Mouse (Mus musculus): ENCODE measurements around the gene Gpc6. TPM values are rescaled to one million over a fixed set of nuclear protein-coding genes. Genes with fewer than 3 reads are reported as not detected.

The Gpc6 gene
- total and polyA plus RNA-seq, 3 experiments = not detected

DNA sequence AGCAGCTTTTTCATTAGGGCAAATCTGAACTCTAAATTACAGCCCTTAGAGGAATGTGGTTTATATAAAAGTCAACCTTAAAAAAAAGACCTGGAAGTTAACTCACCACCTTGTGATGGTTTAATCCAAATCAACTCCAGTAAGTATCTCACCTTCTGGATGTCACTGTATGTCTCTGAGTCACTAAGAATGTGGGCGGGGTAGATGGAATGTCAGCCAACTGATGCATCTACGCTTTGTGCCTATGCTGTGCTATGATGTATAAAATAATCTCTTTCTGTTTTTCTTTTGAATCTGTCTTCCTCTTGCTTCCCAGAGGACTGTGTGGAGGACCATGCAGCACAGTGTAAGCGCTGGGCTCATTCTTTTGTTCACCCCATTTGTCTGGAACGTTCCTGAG is 966.9 kb downstream of the Gpc6 start:
- DNase-seq (ENCODE audit: low read depth, low spot score) = no peak
- Histone ChIP-seq H3K27ac (ENCODE audit: control insufficient read depth, low read depth, low read length) (no peak overlapping the region), H3K27me3 (ENCODE audit: control insufficient read depth in 1 of 2, insufficient read depth in 2 of 2, low read length in 2 of 2) (no peaks in the 10 kb centered on the region), H3K9ac (ENCODE audit: control insufficient read depth, low read depth, low read length, poor library complexity, severe bottlenecking) (no peak overlapping the region), H3K36me3 (ENCODE audit: control insufficient read depth in 1 of 2, insufficient read depth in 2 of 2, low read length in 2 of 2) (no peaks in the 10 kb centered on the region), H3K4me1 (ENCODE audit: control insufficient read depth in 1 of 2, insufficient read depth in 2 of 2, low read length in 2 of 2) (no peaks in the 10 kb centered on the region), H3K79me2 (ENCODE audit: control insufficient read depth, insufficient read depth, low read length, poor library complexity) (no peaks in the 10 kb centered on the region), H3K9me3 (replicated peaks; ENCODE audit: insufficient read depth, low read length) (no peaks in the 10 kb centered on the region), H3K4me3 (ENCODE audit: control insufficient read depth in 1 of 2, insufficient read depth in 1 of 2, low read depth in 2 of 2, low read length in 2 of 2) (no peak overlapping the region)
- TF ChIP-seq POLR2A (IDR thresholded peaks at IDR 0.05; ENCODE audit: control insufficient read depth in 1 of 2, insufficient read depth in 1 of 2, low read depth in 1 of 2, low read length in 2 of 2, poor library complexity in 1 of 2) = no peak

DNA sequence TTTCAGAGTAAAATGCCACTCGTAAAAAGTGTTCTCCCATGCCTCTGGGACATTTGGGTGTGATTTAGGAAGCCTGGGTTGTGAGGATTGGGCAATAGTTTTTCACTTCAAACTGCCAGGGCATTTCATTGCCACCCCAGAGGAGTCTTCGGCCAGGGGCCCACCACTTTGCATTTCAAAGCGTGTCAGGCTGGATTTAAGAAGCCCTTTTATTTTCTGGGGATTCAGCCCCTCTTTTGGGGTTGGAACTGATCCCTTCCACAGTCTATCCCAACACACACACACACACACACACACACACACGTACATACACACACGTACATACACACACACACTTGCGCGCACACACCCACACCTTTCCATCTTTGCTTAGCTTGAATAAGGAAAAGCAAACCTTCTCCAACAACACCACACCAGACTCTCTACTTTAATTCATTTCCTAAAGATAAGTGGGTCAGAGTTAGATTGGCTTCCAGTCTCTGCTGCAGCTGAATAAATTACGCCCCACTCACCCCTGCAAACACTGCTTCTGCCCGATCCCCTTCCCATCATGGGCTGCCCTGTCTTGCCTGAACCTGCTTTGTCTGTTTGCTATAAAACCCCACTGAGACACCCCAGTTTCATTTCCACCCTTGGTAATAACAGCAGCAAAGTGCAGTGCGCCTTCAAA is 969.9 kb downstream of the Gpc6 start:
- Histone ChIP-seq H3K27me3 (ENCODE audit: control insufficient read depth in 1 of 2, insufficient read depth in 2 of 2, low read length in 2 of 2) (no peaks in the 10 kb centered on the region), H3K4me1 (ENCODE audit: control insufficient read depth in 1 of 2, insufficient read depth in 2 of 2, low read length in 2 of 2) (no peaks in the 10 kb centered on the region), H3K9ac (ENCODE audit: control insufficient read depth, low read depth, low read length, poor library complexity, severe bottlenecking) (no peak overlapping the region), H3K36me3 (ENCODE audit: control insufficient read depth in 1 of 2, insufficient read depth in 2 of 2, low read length in 2 of 2) (no peaks in the 10 kb centered on the region), H3K4me3 (ENCODE audit: control insufficient read depth in 1 of 2, insufficient read depth in 1 of 2, low read depth in 2 of 2, low read length in 2 of 2) (no peak overlapping the region), H3K9me3 (replicated peaks; ENCODE audit: insufficient read depth, low read length) (no peaks in the 10 kb centered on the region), H3K27ac (ENCODE audit: control insufficient read depth, low read depth, low read length) (no peak overlapping the region), H3K79me2 (ENCODE audit: control insufficient read depth, insufficient read depth, low read length, poor library complexity) (no peaks in the 10 kb centered on the region)
- DNase-seq (ENCODE audit: low read depth, low spot score) = no peak
- no peak for TF ChIP-seq ZMIZ1 (IDR thresholded peaks at IDR 0.05; ENCODE audit: low read depth, low read length)
- TF ChIP-seq TAL1 (IDR thresholded peaks at IDR 0.05; ENCODE audit: low read length) = no peak
- TF ChIP-seq EP300 (IDR thresholded peaks at IDR 0.05; ENCODE audit: low read depth in 1 of 2, low read length in 2 of 2) = no peak
- TF ChIP-seq TBP (IDR thresholded peaks at IDR 0.05; ENCODE audit: low read depth, low read length) = no peak
- no peak for TF ChIP-seq RAD21 (IDR thresholded peaks at IDR 0.05; ENCODE audit: low read depth, low read length)
- TF ChIP-seq CHD2 (IDR thresholded peaks at IDR 0.05; ENCODE audit: low read length) = no peak
- no peak for TF ChIP-seq NRF1 (IDR thresholded peaks at IDR 0.05; ENCODE audit: insufficient read depth, low read depth, low read length, poor library complexity, severe bottlenecking)
- no peak for TF ChIP-seq SMC3 (IDR thresholded peaks at IDR 0.05; ENCODE audit: low read depth, low read length)
- no peak for TF ChIP-seq POLR2A (IDR thresholded peaks at IDR 0.05; ENCODE audit: control insufficient read depth in 1 of 2, insufficient read depth in 1 of 2, low read depth in 1 of 2, low read length in 2 of 2, poor library complexity in 1 of 2)
- no peak for TF ChIP-seq MAZ (IDR thresholded peaks at IDR 0.05; ENCODE audit: low read depth, low read length)
- TF ChIP-seq SIN3A (IDR thresholded peaks at IDR 0.05; ENCODE audit: low read length) = no peak
- no peak for TF ChIP-seq TCF12 (IDR thresholded peaks at IDR 0.05; ENCODE audit: low read depth, low read length)
- no peak for TF ChIP-seq USF1 (IDR thresholded peaks at IDR 0.05; ENCODE audit: low read depth, low read length)
- no peak for TF ChIP-seq MAFK (IDR thresholded peaks at IDR 0.05; ENCODE audit: borderline replicate concordance, low read depth, low read length)
- TF ChIP-seq MEF2A (IDR thresholded peaks at IDR 0.05; ENCODE audit: extremely low read depth, insufficient replicate concordance, low read depth, low read length, poor library complexity, severe bottlenecking) = no peak
- no peak for TF ChIP-seq JUND (IDR thresholded peaks at IDR 0.05; ENCODE audit: low read depth, low read length)
- TF ChIP-seq GATA1 (IDR thresholded peaks at IDR 0.05; ENCODE audit: low read depth, low read length) = no peak
- no peak for TF ChIP-seq ZC3H11A (IDR thresholded peaks at IDR 0.05; ENCODE audit: low read depth, low read length)
